Mouse (Mus musculus): ENCODE results near the gene Vstm2b.

Gene Vstm2b

GRCm38 (mm10) chr7:40898096-40898710, at the start of gene Vstm2b:
Gene Vstm2b (plus strand): TSS chr7:40898328.
- no peak for DNase-seq (ENCODE audit: low read depth, low spot score)

- DNase-seq (ENCODE audit: low read depth, low spot score): no peak
These were observed 42.0 kb upstream of the Vstm2b start for GRCm38 (mm10) chr7:40856088-40856625.

- peak; percentile 13 for DNase-seq (ENCODE audit: low read depth, low spot score)
These were observed 24.6 kb upstream of the Vstm2b start for GRCm38 (mm10) chr7:40873380-40873990.

- DNase-seq (ENCODE audit: low read depth, low spot score): no peak
These were observed 13.2 kb upstream of the Vstm2b start for GRCm38 (mm10) chr7:40884855-40885489.

- DNase-seq (ENCODE audit: low read depth, low spot score): no peak
These were observed 9.8 kb upstream of the Vstm2b start for GRCm38 (mm10) chr7:40888358-40888757.

- no peak for DNase-seq (ENCODE audit: low read depth, low spot score)
These were observed 1.2 kb upstream of the Vstm2b start for GRCm38 (mm10) chr7:40896964-40897363.

GRCm38 (mm10) chr7:40898711-40899375, 715 bp downstream of the Vstm2b start:
- no peak for DNase-seq (ENCODE audit: low read depth, low spot score)

GRCm38 (mm10) chr7:40899376-40900265, 1.5 kb downstream of the Vstm2b start:
- no peak for DNase-seq (ENCODE audit: low read depth, low spot score)

GRCm38 (mm10) chr7:40901201-40901600, 3.1 kb downstream of the Vstm2b start:
- peak; percentile 29 for DNase-seq (ENCODE audit: low read depth, low spot score)

- no peak for DNase-seq (ENCODE audit: low read depth, low spot score)
These were observed 4.4 kb downstream of the Vstm2b start for GRCm38 (mm10) chr7:40902506-40902905.

GRCm38 (mm10) chr7:40906484-40906883, 8.4 kb downstream of the Vstm2b start:
- DNase-seq (ENCODE audit: low read depth, low spot score): no peak

GRCm38 (mm10) chr7:40916761-40917160, 18.6 kb downstream of the Vstm2b start:
- no peak for DNase-seq (ENCODE audit: low read depth, low spot score)

- no peak for DNase-seq (ENCODE audit: low read depth, low spot score)
These were observed 22.0 kb downstream of the Vstm2b start for GRCm38 (mm10) chr7:40920118-40920517.

GRCm38 (mm10) chr7:40921281-40921680, 23.2 kb downstream of the Vstm2b start:
- no peak for DNase-seq (ENCODE audit: low read depth, low spot score)

GRCm38 (mm10) chr7:40922871-40923270, 24.7 kb downstream of the Vstm2b start:
- DNase-seq (ENCODE audit: low read depth, low spot score): no peak

GRCm38 (mm10) chr7:40928391-40928790, 30.3 kb downstream of the Vstm2b start:
- DNase-seq (ENCODE audit: low read depth, low spot score): no peak

- DNase-seq (ENCODE audit: low read depth, low spot score): no peak
These were observed 38.6 kb downstream of the Vstm2b start for GRCm38 (mm10) chr7:40936617-40937212.

- DNase-seq (ENCODE audit: low read depth, low spot score): no peak
These were observed 41.2 kb downstream of the Vstm2b start for GRCm38 (mm10) chr7:40939371-40939770.

GRCm38 (mm10) chr7:40942233-40942935, 44.3 kb downstream of the Vstm2b start:
- peak; percentile 20 for DNase-seq (ENCODE audit: low read depth, low spot score)
